Mouse (Mus musculus) testis, adult 2 months (tissue): ENCODE measurements around the gene Zfp426. TPM values are rescaled to one million over a fixed set of nuclear protein-coding genes. Genes with fewer than 3 reads are reported as not detected.

Experiments used
- H3K27ac ChIP-seq: fragments of 200-500 bp; 2 replicates; pipeline ENCODE4 v1.5.1; 2012; ENCODE audit warnings: low read depth, low read length; ENCODE audit not compliant: control insufficient read depth, insufficient read depth
- H3K27me3 ChIP-seq: fragments of 200-500 bp; 2 replicates; pipeline ENCODE4 v1.6.1; 2012; ENCODE audit warnings: mild to moderate bottlenecking, low read length, moderate library complexity; ENCODE audit not compliant: control insufficient read depth, insufficient read depth
- H3K36me3 ChIP-seq: fragments of 200-500 bp; 2 replicates; pipeline ENCODE4 v1.6.1; 2012; ENCODE audit warnings: mild to moderate bottlenecking, low read length; ENCODE audit not compliant: control insufficient read depth, insufficient read depth
- H3K4me1 ChIP-seq: fragments of 200-500 bp; 2 replicates; pipeline ENCODE4 v1.6.1; 2012; ENCODE audit warnings: low read length; ENCODE audit not compliant: control insufficient read depth, insufficient read depth
- H3K4me3 ChIP-seq: fragments of 200-500 bp; 2 replicates; pipeline ENCODE4 v1.5.1; 2012; ENCODE audit warnings: low read depth, mild to moderate bottlenecking, low read length, moderate library complexity, mixed read lengths; ENCODE audit not compliant: control insufficient read depth
- CTCF ChIP-seq: fragments of 200-500 bp; IDR thresholded peaks from 2 replicates; pipeline ENCODE4 v1.5.1; 2012; ENCODE audit warnings: low read depth, mild to moderate bottlenecking, inconsistent platforms, low read length, moderate library complexity; ENCODE audit not compliant: control insufficient read depth, insufficient read depth, insufficient replicate concordance
- POLR2A ChIP-seq: fragments of 200-500 bp; IDR thresholded peaks from 2 replicates; pipeline ENCODE4 v1.6.1; 2012; ENCODE audit warnings: low read depth, mild to moderate bottlenecking, inconsistent platforms, low read length, moderate library complexity; ENCODE audit not compliant: control insufficient read depth
- polyA plus RNA-seq: library from polyadenylated mRNA; depleted of rRNA; stranded (reverse); fragments of >200 nt; gene quantifications from 2 replicates; pipeline ENCODE4 v1.2.3, GENCODE M21; 2012

The Zfp426 gene
- polyA plus RNA-seq, 1 experiment = 9.4 TPM

DNA sequence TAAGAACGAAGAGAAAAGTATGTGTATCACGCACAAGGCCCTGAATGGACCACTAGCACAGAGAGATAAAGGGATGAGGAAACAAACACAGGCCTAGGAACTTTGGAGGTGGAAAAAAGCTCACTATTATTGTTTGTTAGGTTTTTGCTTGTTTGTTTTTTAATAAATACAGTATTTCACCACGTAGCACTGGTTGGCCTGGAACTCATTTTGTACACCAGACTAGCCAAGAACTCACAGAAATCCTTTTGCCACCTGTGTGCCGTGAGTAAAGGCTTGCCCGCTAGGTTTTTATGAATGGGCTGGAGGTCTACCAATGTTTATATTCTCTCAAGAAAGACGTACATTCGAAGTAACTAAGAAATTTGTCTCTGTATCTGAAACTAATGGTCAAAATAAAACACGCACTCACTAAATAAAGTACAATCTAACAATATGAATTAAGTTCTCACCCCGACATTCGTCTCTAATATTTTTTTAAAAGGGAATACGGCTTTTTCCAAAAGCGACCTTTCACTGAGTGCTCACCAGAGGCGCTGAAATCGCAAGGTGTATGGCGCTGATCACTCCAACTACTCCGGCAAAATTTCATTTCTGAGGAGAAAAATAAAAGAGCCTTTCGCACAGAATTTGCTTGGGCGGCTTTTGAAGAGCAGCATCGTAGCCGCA lies 554 bp downstream of the Zfp426 start:
- no peaks in the 10 kb centered on the region for H3K36me3 ChIP-seq
- TF ChIP-seq POLR2A = no peak
- TF ChIP-seq CTCF = no peak
- H3K27ac ChIP-seq = peak overlapping the region; percentile 94
- H3K27me3 ChIP-seq = no peaks in the 10 kb centered on the region
- no peaks in the 10 kb centered on the region for H3K4me1 ChIP-seq
- peak overlapping the region; percentile 98 for H3K4me3 ChIP-seq

DNA sequence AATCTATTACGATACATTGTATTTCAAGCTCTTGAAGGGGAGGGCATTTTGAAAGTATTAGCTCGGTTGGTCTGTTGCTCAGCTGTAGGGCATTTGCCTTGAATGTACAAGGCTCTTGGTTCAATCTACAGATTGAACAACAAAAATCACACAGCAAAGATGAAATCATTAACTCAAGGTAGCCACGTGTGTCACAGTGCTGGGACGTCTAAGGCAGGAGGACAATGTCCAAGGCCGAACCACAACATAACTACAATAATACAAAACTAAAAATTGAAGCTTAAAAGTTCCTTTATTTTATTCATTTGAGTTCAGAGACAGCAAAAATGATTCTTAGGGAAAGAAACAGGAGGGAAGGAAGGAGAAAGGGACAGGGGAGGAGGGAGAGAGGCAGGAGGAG lies 3.0 kb downstream of the Zfp426 start:
- Histone ChIP-seq H3K4me1 (no peaks in the 10 kb centered on the region), H3K4me3 (no peak overlapping the region), H3K36me3 (peaks cover 3% of the 10 kb centered on the region), H3K27ac (no peak overlapping the region), H3K27me3 (no peaks in the 10 kb centered on the region)
- TF ChIP-seq CTCF (no peak), POLR2A (no peak)

DNA sequence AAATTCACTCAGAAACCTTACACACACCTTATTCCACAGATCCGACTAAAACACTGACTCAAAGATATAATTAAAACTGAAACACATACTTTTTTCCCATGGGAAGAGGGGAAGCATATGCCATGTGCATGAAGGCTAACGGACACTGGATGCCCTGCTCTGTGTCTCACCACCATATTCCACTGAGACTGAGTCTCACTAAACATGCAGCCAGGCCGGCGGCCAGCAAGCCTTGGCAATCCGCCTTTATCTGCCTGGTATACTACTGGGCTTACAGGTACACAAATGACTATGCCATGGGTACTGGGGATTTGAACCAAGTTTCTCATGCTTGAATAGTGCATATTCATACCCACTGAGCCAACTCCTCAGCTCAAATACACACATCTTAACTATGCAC lies 13.2 kb downstream of the Zfp426 start:
- Histone ChIP-seq H3K4me3 (no peak overlapping the region), H3K27ac (no peak overlapping the region), H3K36me3 (no peaks in the 10 kb centered on the region; the same call in 1 of the 2 replicates), H3K27me3 (no peaks in the 10 kb centered on the region), H3K4me1 (no peaks in the 10 kb centered on the region)
- no peak for TF ChIP-seq CTCF
- no peak for TF ChIP-seq POLR2A

DNA sequence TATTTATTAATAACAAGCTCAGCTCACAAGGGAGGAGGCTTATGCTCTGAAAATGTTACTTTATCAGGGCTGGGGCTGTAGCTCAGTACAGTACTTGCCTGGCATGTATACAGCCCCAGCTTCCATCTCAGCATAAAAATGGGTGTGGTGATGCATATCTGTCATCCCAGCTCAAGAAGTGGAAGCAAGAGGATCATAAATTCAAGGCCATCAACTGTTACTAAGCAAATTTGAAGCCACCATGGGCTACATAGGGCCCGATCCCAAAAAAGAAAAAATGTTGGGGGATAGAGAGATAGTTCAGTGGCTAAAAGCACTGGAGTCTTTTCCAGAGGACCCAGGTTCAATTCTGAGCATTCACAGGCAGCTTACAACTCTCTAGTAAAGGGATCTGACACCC lies 15.9 kb downstream of the Zfp426 start:
- no peak for TF ChIP-seq CTCF
- TF ChIP-seq POLR2A = no peak
- peaks cover 2% of the 10 kb centered on the region for H3K36me3 ChIP-seq
- H3K27ac ChIP-seq = no peak overlapping the region
- H3K4me3 ChIP-seq = no peak overlapping the region
- no peaks in the 10 kb centered on the region for H3K4me1 ChIP-seq
- H3K27me3 ChIP-seq = no peaks in the 10 kb centered on the region

- Histone ChIP-seq H3K27me3 (no peaks in the 10 kb centered on the region), H3K4me3 (no peak overlapping the region), H3K36me3 (peaks cover 3% of the 10 kb centered on the region), H3K27ac (no peak overlapping the region), H3K4me1 (no peaks in the 10 kb centered on the region)
- TF ChIP-seq CTCF (peak; percentile 28; the same call in 1 of the 2 replicates), POLR2A (no peak)
Observed at GRCm38 (mm10) chr9:20466761-20467442, 25.6 kb downstream of the Zfp426 start.

DNA sequence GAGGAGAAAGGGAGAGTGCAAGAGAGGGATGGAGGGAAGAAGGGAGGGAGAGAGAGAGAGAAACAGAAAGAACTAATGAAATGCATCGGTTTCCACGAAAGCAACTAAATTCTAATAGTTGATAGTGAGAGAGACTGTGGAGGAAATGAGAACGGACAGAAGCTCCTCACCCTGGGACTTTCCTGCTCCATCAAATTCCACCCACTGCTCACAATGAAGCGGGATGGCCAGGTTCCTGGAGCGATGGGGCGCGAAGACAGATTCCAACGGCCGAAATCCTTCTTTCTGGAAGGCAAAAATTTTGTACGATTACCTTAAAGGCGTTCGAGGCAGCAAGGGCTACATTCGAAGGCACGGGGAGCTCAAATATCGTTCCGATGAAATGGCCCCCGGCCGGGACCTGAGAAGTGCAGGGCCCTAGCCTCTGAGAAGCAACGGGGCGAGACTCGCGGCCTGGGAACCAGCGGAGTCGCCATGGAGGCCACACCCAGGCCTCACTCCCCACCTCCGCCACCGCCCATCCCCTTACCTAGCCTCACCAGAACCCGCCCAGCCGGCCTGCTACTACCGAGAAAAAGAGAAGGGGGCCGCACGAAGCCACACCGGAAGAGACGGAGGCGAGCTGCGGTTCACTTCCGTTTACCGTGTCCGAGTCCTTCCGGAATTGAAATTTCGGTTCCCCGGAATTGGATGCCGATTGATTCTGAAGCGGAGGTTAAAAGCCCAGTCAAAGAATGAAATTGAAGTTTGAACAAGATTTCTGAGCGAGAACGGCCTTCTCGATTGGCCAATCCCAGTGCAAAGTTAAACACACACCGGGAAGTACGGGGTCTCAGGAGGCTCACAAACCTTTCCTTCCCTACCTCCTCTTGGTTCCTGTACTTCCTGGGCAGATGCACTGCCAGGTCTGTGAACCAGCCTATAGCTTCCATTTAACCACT lies 32.9 kb downstream of the Zfp426 start, which contains the start of gene Zfp26:
Gene Zfp26 (minus strand): TSS at position 786 of the 941 bp plus-strand sequence.
- Histone ChIP-seq H3K27me3 (no peaks in the 10 kb centered on the region), H3K27ac (peak within 1 kb of the TSS; percentile 76), H3K4me1 (no peaks in the 10 kb centered on the region; the same call in 1 of the 2 replicates), H3K36me3 (no peaks in the 10 kb centered on the region), H3K4me3 (peak within 1 kb of the TSS; percentile 96)
- TF ChIP-seq CTCF (no peak), POLR2A (peak; percentile 63)
